Mouse (Mus musculus): ENCODE data around the gene Pla2g10. TPM values are rescaled to one million over a fixed set of nuclear protein-coding genes. Genes with fewer than 3 reads are reported as not detected.
"Not testable (repeated sequence)": the region's sequence is repeated elsewhere in the genome, so short reads cannot be mapped to it uniquely, and the experiment has no call there.

Pla2g10 gene
- polyA plus RNA-seq, 1 experiment: not detected

DNA sequence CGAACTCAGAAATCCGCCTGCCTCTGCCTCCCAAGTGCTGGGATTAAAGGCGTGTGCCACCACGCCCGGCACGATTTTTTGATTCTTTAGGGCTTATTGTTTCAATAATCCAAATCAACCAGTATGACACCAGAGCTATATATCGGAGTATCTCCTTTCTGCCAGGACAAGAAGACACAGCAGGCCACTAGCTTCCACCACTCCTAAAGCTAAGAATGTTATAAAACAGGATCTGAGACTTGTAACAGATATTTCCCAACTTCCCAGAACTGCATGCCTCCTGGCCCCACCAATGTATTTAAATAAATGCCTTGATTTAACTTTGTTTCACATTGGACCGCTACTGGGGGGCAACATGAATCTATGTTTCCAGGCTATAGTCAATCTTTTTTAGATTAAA lies 16.9 kb upstream of the Pla2g10 start:
- TF ChIP-seq TCF12 (IDR thresholded peaks at IDR 0.05; ENCODE audit: insufficient read depth, poor library complexity, severe bottlenecking) (no peak), POLR2A (IDR thresholded peaks at IDR 0.05; ENCODE audit: insufficient read length, low read depth) (no peak)
- no peak overlapping the region for H3K4me2 ChIP-seq (ENCODE audit: low read depth)
- no peaks in the 10 kb centered on the region for H3K79me2 ChIP-seq (ENCODE audit: control insufficient read depth, insufficient read depth)
- H3K4me3 ChIP-seq: no peak overlapping the region
- no peak overlapping the region for H3ac ChIP-seq (ENCODE audit: control insufficient read depth, insufficient read length)
- no peaks in the 10 kb centered on the region for H3K27me3 ChIP-seq (ENCODE audit: control insufficient read depth, insufficient read depth, insufficient read length)
- no peaks in the 10 kb centered on the region for H3K36me3 ChIP-seq (ENCODE audit: control insufficient read depth, insufficient read depth)

DNA sequence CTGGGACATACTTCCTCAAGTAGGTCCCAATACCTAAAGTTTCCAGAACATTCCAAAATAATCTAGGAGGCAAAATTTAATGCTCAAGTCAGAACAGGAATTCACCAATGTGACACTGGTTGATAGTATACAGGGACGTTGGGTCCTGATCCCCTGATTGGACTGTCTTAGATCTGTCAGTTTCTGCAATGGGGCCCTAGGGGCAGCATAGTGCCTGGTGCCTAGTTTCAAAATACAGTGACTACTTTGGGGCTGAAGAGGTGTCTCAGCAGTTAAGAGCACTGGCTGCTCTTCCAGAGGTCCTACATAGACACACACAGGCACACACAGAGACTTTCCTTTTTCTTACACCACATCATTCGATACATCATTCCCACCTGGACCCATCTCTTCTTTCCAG lies 10.1 kb upstream of the Pla2g10 start:
- H3K79me2 ChIP-seq (ENCODE audit: control insufficient read depth, insufficient read depth): no peaks in the 10 kb centered on the region
- TF ChIP-seq USF1 (IDR thresholded peaks at IDR 0.05; ENCODE audit: low read depth): no peak
- no peak for TF ChIP-seq TCF3 (IDR thresholded peaks at IDR 0.05; ENCODE audit: insufficient read length, low read depth)
- TF ChIP-seq TCF12 (IDR thresholded peaks at IDR 0.05; ENCODE audit: insufficient read depth, poor library complexity, severe bottlenecking): no peak
- no peak for TF ChIP-seq MYOD1 (IDR thresholded peaks at IDR 0.05; ENCODE audit: control insufficient read depth in 1 of 3, insufficient read length in 2 of 3, low read depth in 2 of 3)
- no peak overlapping the region for H3ac ChIP-seq (ENCODE audit: control insufficient read depth, insufficient read length)
- H3K36me3 ChIP-seq (ENCODE audit: control insufficient read depth, insufficient read depth): no peaks in the 10 kb centered on the region
- no peak overlapping the region for H3K4me2 ChIP-seq (ENCODE audit: low read depth)
- peaks cover 7% of the 10 kb centered on the region for H3K27me3 ChIP-seq (ENCODE audit: control insufficient read depth, insufficient read depth, insufficient read length)
- H3K4me3 ChIP-seq: no peak overlapping the region

DNA sequence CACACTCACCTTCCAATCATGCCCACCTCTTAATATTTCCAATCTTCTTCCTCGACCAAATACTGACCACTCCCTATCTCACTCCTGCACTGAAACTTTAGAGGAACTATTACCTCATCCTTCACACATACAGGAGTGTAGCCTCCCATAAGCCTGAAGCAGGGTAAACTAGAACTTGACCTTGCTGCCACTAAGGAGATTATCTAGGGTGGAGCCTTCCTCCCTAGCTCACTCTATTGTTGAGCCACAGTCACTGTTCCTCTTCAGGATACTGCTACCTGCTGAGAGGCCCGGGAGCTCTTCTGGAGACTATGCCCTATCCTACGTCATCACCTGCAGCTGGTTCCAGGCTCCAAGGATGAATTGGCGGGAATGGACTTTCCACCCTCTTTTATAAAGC lies 8.3 kb upstream of the Pla2g10 start:
- not testable (repeated sequence) for H3ac ChIP-seq (ENCODE audit: control insufficient read depth, insufficient read length); H3K27me3 ChIP-seq (ENCODE audit: control insufficient read depth, insufficient read depth, insufficient read length); H3K36me3 ChIP-seq (ENCODE audit: control insufficient read depth, insufficient read depth)

DNA sequence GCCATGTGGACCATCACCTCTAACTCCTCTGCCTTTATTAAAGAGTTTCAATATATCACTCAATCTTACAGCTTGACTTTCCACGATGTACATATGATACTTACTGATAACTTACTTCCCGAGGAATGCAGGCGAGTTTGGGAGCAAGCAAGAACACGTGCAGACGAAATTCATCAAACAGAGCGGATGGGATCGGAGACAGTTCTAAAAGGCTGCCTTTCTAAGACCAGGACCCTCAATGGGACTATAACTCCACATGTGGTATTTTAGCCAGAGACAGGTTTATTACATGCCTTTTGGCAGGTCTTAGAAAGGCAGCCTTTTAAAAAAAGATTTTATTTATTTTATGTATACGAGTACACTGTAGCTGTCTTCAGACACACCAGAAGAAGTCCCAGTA lies 5.2 kb upstream of the Pla2g10 start:
- H3ac ChIP-seq (ENCODE audit: control insufficient read depth, insufficient read length): no peak overlapping the region
- TF ChIP-seq CEBPB (IDR thresholded peaks at IDR 0.05; ENCODE audit: insufficient read depth, poor library complexity, severe bottlenecking) (no peak), TCF12 (IDR thresholded peaks at IDR 0.05; ENCODE audit: insufficient read depth, poor library complexity, severe bottlenecking) (no peak), MAX (IDR thresholded peaks at IDR 0.05; ENCODE audit: low read depth) (no peak), E2F4 (IDR thresholded peaks at IDR 0.05; ENCODE audit: insufficient read depth) (no peak), USF1 (IDR thresholded peaks at IDR 0.05; ENCODE audit: low read depth) (no peak), SRF (IDR thresholded peaks at IDR 0.05; ENCODE audit: control insufficient read depth, insufficient read length, low read depth) (no peak)
- peaks cover 7% of the 10 kb centered on the region for H3K27me3 ChIP-seq (ENCODE audit: control insufficient read depth, insufficient read depth, insufficient read length)
- no peak overlapping the region for H3K4me3 ChIP-seq
- no peaks in the 10 kb centered on the region for H3K36me3 ChIP-seq (ENCODE audit: control insufficient read depth, insufficient read depth)
- H3K79me2 ChIP-seq (ENCODE audit: control insufficient read depth, insufficient read depth): no peaks in the 10 kb centered on the region
- no peak overlapping the region for H3K4me2 ChIP-seq (ENCODE audit: low read depth)

More for the DNA sequence above, 8.3 kb upstream of the Pla2g10 start:
- H3K79me2 ChIP-seq (ENCODE audit: control insufficient read depth, insufficient read depth); H3K4me2 ChIP-seq (ENCODE audit: low read depth); H3K4me3 ChIP-seq: not testable (repeated sequence)

DNA sequence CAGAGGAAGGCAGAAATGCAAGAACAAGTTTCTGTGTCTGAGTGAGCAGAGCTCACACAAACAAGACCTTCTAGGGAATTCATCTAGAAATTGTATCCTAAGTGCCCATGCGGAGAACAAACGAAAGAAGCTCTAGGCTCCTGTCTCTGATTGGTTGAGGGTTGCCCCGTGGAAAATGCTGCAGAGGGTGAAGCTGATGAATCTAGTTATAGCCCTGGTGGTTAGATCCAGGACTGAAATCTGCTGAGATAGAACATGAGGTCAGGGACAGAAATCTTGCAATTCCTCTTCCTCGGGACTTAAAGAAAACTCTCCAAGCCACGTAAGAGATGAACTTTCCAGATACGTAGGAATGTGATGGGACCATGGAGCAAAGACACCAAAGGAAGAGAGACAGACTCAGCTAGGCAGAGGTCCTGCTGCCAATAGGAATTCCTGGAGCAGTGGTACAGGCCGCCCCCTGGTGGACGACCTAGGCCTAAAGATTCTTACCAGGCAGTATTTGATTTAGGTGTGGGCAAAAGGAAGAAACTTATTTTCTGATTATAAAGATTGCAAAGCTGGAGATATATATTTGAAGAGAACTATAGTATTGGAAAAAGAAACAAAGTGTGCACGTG lies 2.8 kb upstream of the Pla2g10 start:
- H3ac ChIP-seq (ENCODE audit: control insufficient read depth, insufficient read length): no peak overlapping the region
- H3K4me3 ChIP-seq: no peak overlapping the region
- peaks cover 15% of the 10 kb centered on the region for H3K27me3 ChIP-seq (ENCODE audit: control insufficient read depth, insufficient read depth, insufficient read length)
- TF ChIP-seq USF1 (IDR thresholded peaks at IDR 0.05; ENCODE audit: low read depth) (no peak), MYOD1 (IDR thresholded peaks at IDR 0.05; ENCODE audit: control insufficient read depth in 1 of 3, insufficient read length in 2 of 3, low read depth in 2 of 3) (no peak), MYOG (IDR thresholded peaks at IDR 0.05; ENCODE audit: control insufficient read depth in 1 of 3, insufficient read depth in 1 of 3, insufficient read length in 2 of 3, low read depth in 2 of 3) (no peak), TCF3 (IDR thresholded peaks at IDR 0.05; ENCODE audit: insufficient read length, low read depth) (no peak), POLR2AphosphoS2 (IDR thresholded peaks at IDR 0.05; ENCODE audit: insufficient read length, low read depth) (no peak), SRF (IDR thresholded peaks at IDR 0.05; ENCODE audit: control insufficient read depth, insufficient read length, low read depth) (no peak), TCF12 (IDR thresholded peaks at IDR 0.05; ENCODE audit: insufficient read depth, poor library complexity, severe bottlenecking) (no peak), REST (IDR thresholded peaks at IDR 0.05; ENCODE audit: insufficient read depth, insufficient read length) (no peak), MAX (IDR thresholded peaks at IDR 0.05; ENCODE audit: low read depth) (no peak), CEBPB (IDR thresholded peaks at IDR 0.05; ENCODE audit: insufficient read depth, poor library complexity, severe bottlenecking) (no peak), POLR2A (IDR thresholded peaks at IDR 0.05; ENCODE audit: insufficient read length, low read depth) (no peak)
- H3K36me3 ChIP-seq (ENCODE audit: control insufficient read depth, insufficient read depth): no peaks in the 10 kb centered on the region
- peak overlapping the region; percentile 39 for H3K4me2 ChIP-seq (ENCODE audit: low read depth)
- no peaks in the 10 kb centered on the region for H3K79me2 ChIP-seq (ENCODE audit: control insufficient read depth, insufficient read depth)

DNA sequence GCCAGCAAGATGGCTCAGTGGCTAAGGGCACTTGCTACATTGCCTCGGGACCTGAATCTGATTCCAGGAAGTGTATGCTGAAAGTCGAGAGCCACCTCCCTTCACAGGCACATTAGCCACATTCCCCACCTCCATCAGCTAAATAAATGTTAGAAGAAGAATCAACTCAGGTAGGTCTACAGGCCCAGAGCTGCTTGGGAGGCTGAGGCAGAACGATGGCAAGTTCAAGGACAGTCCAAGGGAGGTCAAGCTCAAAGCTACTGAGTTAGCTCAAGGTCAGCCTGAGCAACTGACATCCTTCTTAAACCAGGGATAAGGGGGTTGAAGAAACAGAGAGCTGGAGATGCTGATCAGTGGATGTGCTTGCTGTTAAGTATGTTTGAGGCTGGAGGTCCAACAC lies 2.0 kb upstream of the Pla2g10 start:
- no peak overlapping the region for H3K4me3 ChIP-seq
- no peaks in the 10 kb centered on the region for H3K79me2 ChIP-seq (ENCODE audit: control insufficient read depth, insufficient read depth)
- H3K27me3 ChIP-seq (ENCODE audit: control insufficient read depth, insufficient read depth, insufficient read length): peaks cover 15% of the 10 kb centered on the region
- TF ChIP-seq TCF3 (IDR thresholded peaks at IDR 0.05; ENCODE audit: insufficient read length, low read depth) (no peak), TCF12 (IDR thresholded peaks at IDR 0.05; ENCODE audit: insufficient read depth, poor library complexity, severe bottlenecking) (no peak), REST (IDR thresholded peaks at IDR 0.05; ENCODE audit: insufficient read depth, insufficient read length) (no peak), USF1 (IDR thresholded peaks at IDR 0.05; ENCODE audit: low read depth) (no peak), MYOG (IDR thresholded peaks at IDR 0.05; ENCODE audit: control insufficient read depth in 1 of 3, insufficient read depth in 1 of 3, insufficient read length in 2 of 3, low read depth in 2 of 3) (no peak), MAX (IDR thresholded peaks at IDR 0.05; ENCODE audit: low read depth) (no peak), SRF (IDR thresholded peaks at IDR 0.05; ENCODE audit: control insufficient read depth, insufficient read length, low read depth) (no peak), E2F4 (IDR thresholded peaks at IDR 0.05; ENCODE audit: insufficient read depth) (no peak), MYOD1 (IDR thresholded peaks at IDR 0.05; ENCODE audit: control insufficient read depth in 1 of 3, insufficient read length in 2 of 3, low read depth in 2 of 3) (no peak), CEBPB (IDR thresholded peaks at IDR 0.05; ENCODE audit: insufficient read depth, poor library complexity, severe bottlenecking) (no peak), POLR2AphosphoS2 (IDR thresholded peaks at IDR 0.05; ENCODE audit: insufficient read length, low read depth) (no peak), POLR2A (IDR thresholded peaks at IDR 0.05; ENCODE audit: insufficient read length, low read depth) (no peak)
- H3ac ChIP-seq (ENCODE audit: control insufficient read depth, insufficient read length): no peak overlapping the region
- no peak overlapping the region for H3K4me2 ChIP-seq (ENCODE audit: low read depth)
- H3K36me3 ChIP-seq (ENCODE audit: control insufficient read depth, insufficient read depth): no peaks in the 10 kb centered on the region

All from myocyte (in vitro differentiated cells).